Mouse (Mus musculus) liver, adult 2 months (tissue): ENCODE measurements around the gene Sema5a. TPM values are rescaled to one million over a fixed set of nuclear protein-coding genes. Genes with fewer than 3 reads are reported as not detected.

ENCODE experiments used
- DNase-seq: peaks from one replicate; pipeline ENCODE4 v3.0.0-alpha.2; 2011; ENCODE audit warnings: low read depth, low spot score; ENCODE audit errors: extremely low read depth
- H3K27ac ChIP-seq: fragments of 200-500 bp; replicated peaks from 2 replicates; pipeline ENCODE4 v1.5.1; 2012; ENCODE audit warnings: low read depth, mild to moderate bottlenecking, control low read depth, inconsistent platforms, low read length; ENCODE audit not compliant: insufficient read depth
- H3K27me3 ChIP-seq: fragments of 200-500 bp; 2 replicates; pipeline ENCODE4 v1.6.1; 2012; ENCODE audit warnings: mild to moderate bottlenecking, moderate library complexity, low read length, inconsistent platforms; ENCODE audit not compliant: control insufficient read depth, insufficient read depth
- H3K36me3 ChIP-seq: fragments of 200-500 bp; 2 replicates; pipeline ENCODE4 v1.6.1; 2012; ENCODE audit warnings: low read length, inconsistent platforms; ENCODE audit not compliant: control insufficient read depth, insufficient read depth
- H3K4me1 ChIP-seq: fragments of 200-500 bp; 2 replicates; pipeline ENCODE4 v1.6.1; 2011; ENCODE audit warnings: low read length; ENCODE audit not compliant: control insufficient read depth, insufficient read depth
- H3K4me3 ChIP-seq: fragments of 200-500 bp; 2 replicates; pipeline ENCODE4 v1.5.1; 2011; ENCODE audit warnings: low read depth, mild to moderate bottlenecking, control low read depth, low read length, moderate library complexity; ENCODE audit not compliant: insufficient read depth
- H3K79me2 ChIP-seq: fragments of 200-500 bp; 2 replicates; pipeline ENCODE4 v1.6.1; 2012; ENCODE audit warnings: inconsistent platforms, mild to moderate bottlenecking, low read length, moderate library complexity; ENCODE audit not compliant: control insufficient read depth, insufficient read depth
- H3K9ac ChIP-seq: fragments of 200-500 bp; 2 replicates; pipeline ENCODE4 v1.6.1; 2012; ENCODE audit warnings: low read depth, mild to moderate bottlenecking, control low read depth, inconsistent platforms, low read length
- CTCF ChIP-seq: fragments of 200-500 bp; IDR thresholded peaks from 2 replicates; pipeline ENCODE4 v1.5.1; 2011; ENCODE audit warnings: low read depth, low read length, control low read depth
- POLR2A ChIP-seq: fragments of 200-500 bp; IDR thresholded peaks from 2 replicates; pipeline ENCODE4 v1.6.1; 2011; ENCODE audit warnings: low read length, control low read depth; ENCODE audit not compliant: insufficient read depth; ENCODE audit errors: extremely low read depth
- WGBS: fragments of 180-500 bp; shearing (Covaris S2); methylation state at CpG from one replicate; pipeline ENCODE4 v1.1.7; 2018; 5-methylcytosine and 5-hydroxymethylcytosine counted together
- polyA plus RNA-seq: library from polyadenylated mRNA; depleted of rRNA; stranded (reverse); fragments of >200 nt; gene quantifications from 2 replicates; pipeline ENCODE4 v1.2.3, GENCODE M21; 2012
- total RNA-seq: library from RNA; depleted of rRNA; stranded (reverse); fragments of >200 nt; gene quantifications from 2 replicates; pipeline ENCODE4 v1.2.3, GENCODE M21; 2014

Sema5a gene
- total and polyA plus RNA-seq, 2 experiments = 0.22 to 0.46 TPM

DNA sequence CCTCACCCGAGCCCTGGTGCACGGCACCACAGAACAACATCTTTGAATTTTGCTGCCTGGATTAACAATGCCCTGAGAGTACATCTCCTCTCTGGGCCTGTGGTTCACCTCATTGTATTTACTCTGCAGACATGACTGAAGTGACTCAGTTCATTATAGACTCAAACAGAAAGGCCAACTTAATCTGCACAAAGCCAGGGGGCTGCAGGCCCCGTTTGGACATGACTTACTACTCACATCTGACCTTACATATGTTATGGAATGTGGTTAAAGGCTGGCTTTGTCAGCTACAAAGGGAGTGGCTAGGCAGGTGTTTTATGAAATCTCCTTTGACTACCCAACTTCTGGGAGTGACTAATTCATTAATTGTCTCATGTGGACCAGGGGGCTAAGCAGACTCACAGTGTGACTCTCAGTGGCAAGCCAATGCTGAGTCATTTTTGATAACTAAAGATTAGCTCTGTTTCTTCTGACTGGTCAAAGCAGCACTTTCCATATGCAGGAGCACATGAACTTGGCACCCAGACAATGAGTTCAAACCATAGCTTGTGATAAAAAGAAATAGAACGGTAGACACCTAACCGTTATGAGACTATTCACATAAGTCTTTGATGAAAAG lies 157.4 kb downstream of the Sema5a start:
- H3K4me3 ChIP-seq = no peak overlapping the region
- H3K4me1 ChIP-seq = no peaks in the 10 kb centered on the region
- TF ChIP-seq POLR2A = no peak
- no peak for TF ChIP-seq CTCF
- H3K9ac ChIP-seq = no peak overlapping the region
- DNase-seq = no peak
- 84% methylated on average over 5 of the region's 5 CpGs for WGBS
- H3K27ac ChIP-seq = no peak overlapping the region
- no peaks in the 10 kb centered on the region for H3K79me2 ChIP-seq
- no peaks in the 10 kb centered on the region for H3K27me3 ChIP-seq
- H3K36me3 ChIP-seq = no peaks in the 10 kb centered on the region

DNA sequence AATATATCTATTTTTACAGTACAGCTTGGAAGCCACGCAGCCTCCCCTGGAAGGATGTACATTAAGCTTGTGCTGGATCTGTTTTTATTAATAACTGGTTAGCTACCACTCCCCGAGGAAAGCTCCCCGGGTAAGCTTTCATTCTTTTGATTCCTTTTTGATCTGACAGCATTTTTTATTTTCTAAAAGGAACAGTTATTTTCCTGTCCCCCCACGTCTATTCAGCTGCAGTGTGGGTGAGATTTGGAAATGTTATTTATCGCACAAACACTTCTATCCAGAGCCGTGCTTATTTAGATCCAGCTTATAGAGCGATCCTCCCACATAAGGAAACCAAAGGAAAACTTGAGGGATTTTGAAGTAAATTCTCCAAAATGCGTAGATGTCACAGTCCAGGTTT lies 158.7 kb downstream of the Sema5a start:
- Histone ChIP-seq H3K4me3 (no peak overlapping the region), H3K79me2 (no peaks in the 10 kb centered on the region), H3K36me3 (no peaks in the 10 kb centered on the region), H3K27me3 (no peaks in the 10 kb centered on the region), H3K4me1 (no peaks in the 10 kb centered on the region), H3K9ac (no peak overlapping the region), H3K27ac (no peak overlapping the region)
- DNase-seq = no peak
- 88% methylated on average over 8 of the region's 8 CpGs for WGBS
- TF ChIP-seq POLR2A = no peak
- TF ChIP-seq CTCF = no peak

DNA sequence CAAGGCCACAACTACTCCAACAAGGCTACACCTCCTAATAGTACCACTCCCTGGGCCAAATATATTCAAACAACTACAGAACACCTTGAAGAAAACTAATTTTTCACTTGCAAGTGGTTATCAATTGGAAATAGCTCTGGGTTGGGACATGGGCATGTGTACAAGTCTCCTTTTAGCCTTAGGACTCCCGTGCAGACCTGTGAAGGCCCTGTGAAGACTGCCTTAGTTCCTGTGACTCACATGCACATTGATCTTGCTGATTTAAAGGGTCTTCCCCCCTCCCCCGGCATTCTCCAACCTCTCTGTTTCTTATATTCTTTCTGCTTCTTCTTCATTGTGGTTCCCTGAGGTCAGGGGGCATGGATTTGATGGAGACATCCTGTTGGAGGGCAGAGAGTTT lies 161.8 kb downstream of the Sema5a start:
- TF ChIP-seq POLR2A (no peak), CTCF (no peak)
- Histone ChIP-seq H3K27me3 (no peaks in the 10 kb centered on the region), H3K4me1 (no peaks in the 10 kb centered on the region), H3K36me3 (no peaks in the 10 kb centered on the region), H3K79me2 (no peaks in the 10 kb centered on the region), H3K9ac (no peak overlapping the region), H3K27ac (no peak overlapping the region), H3K4me3 (no peak overlapping the region)
- DNase-seq = no peak
- WGBS = 89% methylated on average over 2 of the region's 2 CpGs

DNA sequence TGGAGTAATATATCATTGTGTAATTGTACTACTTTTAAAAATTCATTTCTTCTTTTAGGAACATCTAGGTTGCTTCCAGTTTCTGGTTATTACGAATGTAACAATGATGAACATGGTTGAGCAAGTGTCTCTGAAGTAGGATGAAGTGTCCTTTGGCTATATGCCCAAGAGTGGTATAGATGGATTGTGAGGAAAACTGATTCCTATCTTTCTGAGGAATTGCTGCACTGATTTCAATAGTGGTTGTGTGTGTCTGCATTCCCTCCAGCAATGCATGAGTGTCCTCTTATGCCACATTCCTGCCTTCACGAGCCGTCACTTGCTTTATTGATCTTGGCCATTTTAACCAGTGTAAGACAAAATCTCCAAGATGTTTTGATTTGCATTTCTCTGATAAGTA lies 163.2 kb downstream of the Sema5a start:
- WGBS = 83% methylated on average over 3 of the region's 3 CpGs
- H3K4me3 ChIP-seq = no peak overlapping the region
- H3K36me3 ChIP-seq = no peaks in the 10 kb centered on the region
- H3K4me1 ChIP-seq = no peaks in the 10 kb centered on the region
- H3K9ac ChIP-seq = no peak overlapping the region
- no peaks in the 10 kb centered on the region for H3K27me3 ChIP-seq
- no peaks in the 10 kb centered on the region for H3K79me2 ChIP-seq
- no peak for TF ChIP-seq POLR2A
- no peak for TF ChIP-seq CTCF
- no peak for DNase-seq
- no peak overlapping the region for H3K27ac ChIP-seq

DNA sequence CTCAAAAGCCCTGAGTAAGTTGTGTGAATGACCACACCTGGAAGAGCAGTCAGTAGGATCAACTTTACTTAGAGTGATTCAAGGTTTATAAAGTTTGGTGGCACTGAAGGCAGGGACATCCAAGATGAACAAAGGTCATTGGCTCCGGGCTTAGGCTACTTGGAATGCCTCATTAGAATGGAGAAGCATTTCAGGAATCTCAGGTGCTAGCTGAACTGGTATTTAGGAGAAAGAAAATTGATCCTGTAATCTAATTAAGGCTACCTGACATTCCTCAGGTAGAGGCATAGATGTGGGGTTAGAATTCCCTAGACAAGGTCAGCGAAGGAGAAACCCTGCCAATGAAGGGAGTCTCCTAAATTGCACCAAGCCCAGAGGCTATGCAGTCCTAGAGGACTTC lies 171.7 kb downstream of the Sema5a start:
- 87% methylated on average over 2 of the region's 2 CpGs for WGBS
- no peaks in the 10 kb centered on the region for H3K79me2 ChIP-seq
- H3K36me3 ChIP-seq = no peaks in the 10 kb centered on the region
- no peaks in the 10 kb centered on the region for H3K4me1 ChIP-seq
- no peak overlapping the region for H3K4me3 ChIP-seq
- H3K27me3 ChIP-seq = no peaks in the 10 kb centered on the region
- no peak overlapping the region for H3K27ac ChIP-seq
- TF ChIP-seq POLR2A = no peak
- no peak for TF ChIP-seq CTCF
- H3K9ac ChIP-seq = no peak overlapping the region
- no peak for DNase-seq

DNA sequence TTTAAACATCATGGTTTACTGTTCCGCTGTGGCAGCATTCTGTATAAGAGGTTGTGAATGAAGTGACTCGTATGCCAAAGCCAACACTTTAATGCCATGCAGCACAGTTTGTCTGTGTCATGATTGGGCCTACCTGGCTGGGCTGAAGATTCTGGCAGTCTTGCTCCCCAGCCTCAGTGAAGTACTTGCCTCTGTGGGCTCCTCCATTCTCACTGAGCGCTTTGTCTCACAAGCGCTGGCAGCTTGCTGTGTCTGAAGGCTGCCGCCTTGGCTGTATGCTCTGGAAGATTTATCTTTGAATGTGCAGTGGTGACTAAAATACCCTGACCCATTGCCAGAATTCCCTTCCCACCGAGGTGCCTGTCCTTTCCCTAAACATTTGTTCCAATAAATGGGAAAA lies 178.0 kb downstream of the Sema5a start:
- H3K4me3 ChIP-seq = no peak overlapping the region
- no peak overlapping the region for H3K9ac ChIP-seq
- 86% methylated on average over 6 of the region's 6 CpGs for WGBS
- H3K79me2 ChIP-seq = no peaks in the 10 kb centered on the region
- H3K4me1 ChIP-seq = peaks cover 2% of the 10 kb centered on the region; the same call in 1 of the 2 replicates
- H3K36me3 ChIP-seq = no peaks in the 10 kb centered on the region
- no peak overlapping the region for H3K27ac ChIP-seq
- TF ChIP-seq CTCF (no peak), POLR2A (no peak)
- H3K27me3 ChIP-seq = no peaks in the 10 kb centered on the region
- no peak for DNase-seq
